Mouse (Mus musculus): Measurements from ENCODE around the gene Lamb2. TPM values are rescaled to one million over a fixed set of nuclear protein-coding genes. Genes with fewer than 3 reads are reported as not detected.

Lamb2 gene
- 10 to 100 TPM; 27.5 to 29.5 TPM for total RNA-seq (2021)
- long read RNA-seq, full-length matches to known transcripts, result 19 of 31 reads
- long read RNA-seq, partial matches to known transcripts, result 5 of 31 reads
- long read RNA-seq, other reads (novel, unspliced or antisense), result 7 of 31 reads

GRCm38 (mm10) chr9:108479721-108480351 lies at the start of gene Lamb2:
TSS of gene Lamb2 (plus strand) at chr9:108479736.
- no peak for DNase-seq (ENCODE audit: low spot score in 2 of 2)

- DNase-seq (ENCODE audit: low spot score in 2 of 2), result no peak
These were observed 48.0 kb upstream of the Lamb2 start for GRCm38 (mm10) chr9:108431431-108432067.

GRCm38 (mm10) chr9:108436182-108436581 lies 43.4 kb upstream of the Lamb2 start, which contains the start of gene BC048562:
TSS of gene BC048562 (plus strand) at chr9:108436482.
- DNase-seq (ENCODE audit: low spot score in 2 of 2), result no peak

- DNase-seq (ENCODE audit: low spot score in 2 of 2), result peak; percentile 43 to 51
These were observed 40.4 kb upstream of the Lamb2 start for GRCm38 (mm10) chr9:108439176-108439575.

GRCm38 (mm10) chr9:108440485-108440884 lies 39.1 kb upstream of the Lamb2 start:
- no peak for DNase-seq (ENCODE audit: low spot score in 2 of 2)

- peak; percentile 74 to 92 for DNase-seq (ENCODE audit: low spot score in 2 of 2)
These were observed 38.2 kb upstream of the Lamb2 start for GRCm38 (mm10) chr9:108441236-108441919.

DNA sequence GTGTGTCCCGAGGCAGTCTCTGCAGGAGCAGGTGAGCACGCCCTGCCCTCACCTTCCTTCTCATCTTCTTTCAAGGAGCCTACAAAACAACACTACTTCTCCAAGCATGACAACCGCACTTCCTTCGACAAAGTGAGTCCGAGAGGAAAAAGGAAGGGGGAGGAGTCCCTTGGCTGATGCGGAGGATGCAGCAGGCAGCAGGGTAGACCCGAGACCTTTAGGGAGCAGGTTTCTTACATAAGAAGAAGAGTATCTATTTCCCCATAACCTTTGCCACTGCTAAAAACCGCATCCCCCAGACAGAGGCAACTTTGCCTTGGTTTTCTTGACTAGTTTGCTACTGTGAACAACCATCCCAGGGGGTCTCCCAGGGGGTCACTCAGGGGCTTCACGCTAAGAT lies 34.4 kb upstream of the Lamb2 start:
- no peak for DNase-seq (ENCODE audit: low spot score in 2 of 2)

DNA sequence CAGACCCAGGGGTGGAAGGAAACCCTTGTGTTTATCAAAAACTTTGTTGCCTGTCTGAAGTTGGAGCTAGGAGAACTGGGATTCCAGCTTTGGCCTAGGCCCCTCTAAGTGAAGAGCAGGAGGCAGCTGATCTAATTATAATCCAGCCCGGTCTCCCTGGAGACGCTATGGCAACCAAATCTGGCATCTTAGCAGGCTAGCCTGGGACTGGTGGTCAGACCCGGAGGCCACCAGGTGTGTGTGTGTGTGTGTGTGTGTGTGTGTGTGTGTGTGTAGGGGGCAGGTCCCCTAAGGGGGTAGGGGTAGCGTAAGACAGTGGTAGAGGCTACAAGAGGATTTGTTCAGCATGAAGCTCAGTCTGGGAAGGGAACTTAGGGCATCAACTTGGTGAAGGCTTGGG lies 29.7 kb upstream of the Lamb2 start:
- DNase-seq (ENCODE audit: low spot score in 2 of 2), result peak; percentile 61 to 70

DNA sequence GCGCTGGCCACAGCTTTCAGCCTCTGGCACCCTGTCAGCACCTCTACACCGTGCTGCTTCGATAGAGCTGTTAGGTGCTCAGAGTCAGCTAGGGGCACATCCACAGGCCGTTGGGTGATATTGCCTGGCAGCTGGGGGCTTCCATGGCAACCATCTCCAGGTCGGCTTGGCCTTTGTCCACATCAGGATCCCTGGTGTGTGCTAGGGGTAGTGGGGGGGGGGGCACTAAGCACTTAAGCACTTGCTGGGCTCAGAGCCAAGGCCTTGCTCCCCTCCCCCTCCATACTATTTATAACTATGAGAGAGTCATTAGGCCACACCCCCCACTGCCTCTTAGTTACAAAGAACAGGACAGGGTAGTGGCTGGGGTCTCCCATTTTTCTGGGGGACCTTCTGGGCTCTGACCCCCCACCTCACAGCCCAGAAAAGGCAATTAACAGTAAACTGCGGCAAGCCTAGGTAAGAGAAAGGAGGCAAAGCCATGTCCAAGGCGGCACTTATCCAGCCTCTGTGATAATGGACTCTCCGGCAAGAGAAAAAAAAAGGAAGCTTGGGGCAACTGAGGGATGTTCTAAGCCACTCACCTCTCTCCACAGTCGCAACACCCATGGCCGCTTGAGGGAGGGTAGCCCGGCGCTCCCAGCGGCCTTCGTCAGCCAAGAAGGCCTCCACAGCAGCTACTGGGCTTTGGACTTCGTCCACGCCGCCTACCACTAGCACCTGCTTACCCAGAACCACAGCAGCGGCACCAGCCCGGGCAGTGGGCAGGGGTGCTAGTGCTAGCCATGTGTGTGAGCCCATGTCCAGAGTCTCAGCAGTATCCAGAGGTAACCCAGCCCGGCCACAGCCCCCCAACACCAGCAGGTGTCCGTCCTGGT lies 29.0 kb upstream of the Lamb2 start:
- DNase-seq (ENCODE audit: low spot score in 2 of 2), result peak in 1 of 2 experiments; percentile 25

GRCm38 (mm10) chr9:108451170-108451493 lies 28.4 kb upstream of the Lamb2 start:
- DNase-seq (ENCODE audit: low spot score in 2 of 2), result no peak

DNA sequence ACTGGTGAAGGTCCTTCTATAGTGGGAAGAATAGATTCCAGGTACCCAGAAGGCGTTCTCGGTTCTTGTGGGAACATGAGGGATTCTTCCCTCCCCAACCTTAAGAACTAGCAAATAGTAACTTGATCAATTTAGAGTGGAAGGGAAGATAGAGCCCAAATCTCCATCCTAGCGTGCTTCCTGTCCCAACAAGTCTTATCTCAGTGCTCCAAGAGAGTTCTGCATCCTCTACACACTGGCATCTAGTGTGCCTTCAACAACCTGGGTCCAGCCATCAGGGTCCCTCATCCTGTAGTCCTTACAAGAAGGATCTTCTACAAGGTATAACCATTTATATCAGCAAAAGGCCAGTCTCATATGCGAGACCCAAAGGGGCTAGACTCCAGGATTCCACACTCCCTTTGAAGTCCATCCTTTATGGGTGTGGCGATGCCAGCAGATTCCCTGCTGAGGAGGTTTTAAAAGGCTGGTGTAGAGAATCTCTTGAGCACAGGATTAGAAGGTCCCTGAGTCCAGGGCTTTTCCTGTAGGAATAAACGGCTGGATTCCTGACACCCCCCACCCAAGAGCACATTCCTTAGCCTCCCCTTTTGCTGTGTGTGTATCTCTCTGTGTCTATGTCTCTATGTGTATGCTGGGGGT lies 27.9 kb upstream of the Lamb2 start:
- no peak for DNase-seq (ENCODE audit: low spot score in 2 of 2)

DNA sequence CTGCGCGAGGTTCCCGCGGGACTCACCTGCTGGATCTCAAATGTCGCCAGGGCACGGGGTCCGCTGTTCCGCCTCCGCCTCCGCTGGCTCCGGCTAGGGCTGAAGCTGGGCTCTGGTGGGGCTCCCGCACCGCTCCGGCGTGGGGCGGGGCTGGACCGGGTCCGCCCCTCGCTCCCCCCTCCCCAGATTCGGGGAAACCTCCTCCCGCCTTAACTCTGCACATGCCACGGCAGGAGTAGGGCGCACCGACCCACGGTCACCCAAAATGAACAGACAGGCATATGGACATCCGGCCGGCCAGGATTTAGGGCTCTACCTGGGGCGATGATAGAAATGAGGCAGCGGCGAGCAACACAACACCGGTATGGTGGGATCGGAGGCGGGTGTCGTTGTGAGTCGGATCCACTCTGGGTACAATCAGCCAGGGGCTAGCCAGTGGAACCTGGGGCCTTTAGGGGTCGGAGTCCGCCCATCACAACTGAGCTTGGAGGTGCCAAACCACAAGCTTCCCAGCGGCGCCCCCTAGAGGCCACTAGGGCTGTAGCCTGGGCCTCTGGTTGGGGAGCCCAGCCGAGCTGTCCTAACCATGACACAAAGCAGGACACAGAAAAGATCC lies 27.1 kb upstream of the Lamb2 start:
- peak; percentile 63 to 87 for DNase-seq (ENCODE audit: low spot score in 2 of 2)

DNA sequence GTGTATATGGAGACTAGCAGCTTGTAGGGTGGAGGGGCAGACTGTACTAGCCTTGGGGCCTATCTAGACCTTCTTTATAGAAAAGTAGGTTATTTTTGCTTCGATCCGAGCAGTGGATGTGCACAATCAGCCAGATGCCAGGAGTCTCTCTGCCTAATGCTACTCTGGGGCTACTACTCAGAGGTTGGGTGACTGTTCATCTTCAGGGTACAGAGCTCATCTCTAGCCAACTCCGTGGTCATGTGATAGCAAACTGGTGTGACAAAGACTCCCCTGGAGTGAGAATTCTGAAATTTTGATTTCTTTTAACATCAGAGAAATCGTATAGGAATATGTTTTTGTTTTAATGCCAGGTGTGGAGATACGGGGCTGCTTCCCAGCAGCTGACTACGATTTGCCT lies 26.6 kb upstream of the Lamb2 start:
- no peak for DNase-seq (ENCODE audit: low spot score in 2 of 2)

GRCm38 (mm10) chr9:108453458-108453857 lies 26.1 kb upstream of the Lamb2 start:
- DNase-seq (ENCODE audit: low spot score in 2 of 2), result peak in 1 of 2 experiments; percentile 64

GRCm38 (mm10) chr9:108454429-108454828 lies 25.1 kb upstream of the Lamb2 start:
- no peak for DNase-seq (ENCODE audit: low spot score in 2 of 2)

- no peak for DNase-seq (ENCODE audit: low spot score in 2 of 2)
These were observed 23.6 kb upstream of the Lamb2 start for GRCm38 (mm10) chr9:108455747-108456571.

GRCm38 (mm10) chr9:108456953-108457352 lies 22.6 kb upstream of the Lamb2 start:
- no peak for DNase-seq (ENCODE audit: low spot score in 2 of 2)

DNA sequence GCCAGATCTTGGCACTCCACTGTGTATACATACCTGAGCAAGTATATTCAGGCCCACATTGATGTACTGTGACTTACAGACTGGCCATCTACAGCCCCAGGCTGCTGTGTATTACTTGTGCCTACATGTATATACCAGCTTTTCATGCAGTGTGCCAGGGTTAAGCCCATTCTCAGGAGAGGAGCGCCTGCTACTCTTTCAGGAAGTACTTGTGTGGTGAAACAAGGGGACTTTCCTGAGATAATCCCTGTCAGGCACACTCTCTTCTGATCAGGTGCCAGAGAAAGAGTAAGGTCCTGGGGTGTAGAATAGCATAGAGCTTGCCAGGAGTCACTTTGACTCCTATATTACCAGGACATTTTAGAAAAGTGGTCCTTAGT lies 19.6 kb upstream of the Lamb2 start:
- no peak for DNase-seq (ENCODE audit: low spot score in 2 of 2)

Data from layer of hippocampus, adult 18-20 months (tissue).